8 mouse cellular contexts compared by ENCODE assay signal in the genomic region with DNA sequence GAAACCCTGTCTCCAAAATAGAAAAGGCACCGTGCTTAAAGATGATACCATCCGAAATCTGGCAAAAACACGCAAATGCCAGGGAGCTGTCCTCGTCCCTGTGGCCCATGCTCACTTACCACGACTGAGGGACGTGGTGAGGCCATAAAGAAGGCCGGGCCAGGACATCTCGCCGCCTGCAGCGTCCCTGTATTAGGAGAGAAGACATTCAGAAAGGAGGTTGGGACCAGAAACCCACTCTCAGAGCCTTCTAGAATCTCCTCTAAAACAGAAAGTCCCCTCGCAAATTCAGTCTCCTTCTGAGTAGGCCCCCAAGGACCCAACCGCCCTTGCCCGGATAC. TPM values are rescaled to one million over a fixed set of nuclear protein-coding genes. Genes with fewer than 3 reads are reported as not detected.
DNase-seq lines count a peak whose midpoint lies in the region; ATAC-seq and TF ChIP-seq lines count a peak whose summit lies in the region.

No protein-coding gene starts in this region.

- intact Hi-C loops in heart, postnatal 10 days (cut with DNase I), result no loop called here

- no peak for DNase-seq in heart, postnatal 10 days
- DNase-seq in ES-E14 (ENCODE audit: low read depth, low spot score), result no peak
- DNase-seq in liver, postnatal 0 days, result no peak
- DNase-seq in T-cell, adult 2 months (ENCODE audit: low spot score), result no peak
- DNase-seq in spleen, postnatal 36 days (ENCODE audit: low spot score in 2 of 2), result no peak
- DNase-seq in left cerebral cortex, adult 8-10 months (ENCODE audit: low spot score in 2 of 2), result no peak

- H3K27ac ChIP-seq in heart, embryonic 13.5 days (replicated peaks), result peak overlapping the region; percentile 72
- H3K27ac ChIP-seq in ES-E14 (ENCODE audit: insufficient read depth, low read depth, low read length, poor library complexity, severe bottlenecking), result peak overlapping the region; percentile 35; the same call in 1 of the 2 replicates
- no peak overlapping the region; the same call in 1 of the 2 replicates for H3K27ac ChIP-seq in forebrain, embryonic 16.5 days (ENCODE audit: low read length)
- peak overlapping the region; percentile 87 for H3K27ac ChIP-seq in liver, postnatal 0 days (ENCODE audit: low read depth)

- TF ChIP-seq EP300 in liver, postnatal 0 days (IDR thresholded peaks at IDR 0.05; ENCODE audit: low read depth), result no peak

- peak overlapping the region; percentile 87 for H3K4me2 ChIP-seq in heart, embryonic 13.5 days
- peak overlapping the region; percentile 72 for H3K4me2 ChIP-seq in forebrain, embryonic 16.5 days (ENCODE audit: low read length)
- peak overlapping the region; percentile 89 for H3K4me2 ChIP-seq in liver, postnatal 0 days (ENCODE audit: low read depth, low read length)

- peaks cover 65% of the 10 kb centered on the region for H3K36me3 ChIP-seq in heart, embryonic 13.5 days
- peaks cover 26% of the 10 kb centered on the region for H3K36me3 ChIP-seq in ES-E14 (ENCODE audit: control insufficient read depth, insufficient read depth, low read length, poor library complexity, severe bottlenecking)
- 0 out of 2 replicates have a peak, but pooled peaks cover 3% of the 10 kb centered on the region for H3K36me3 ChIP-seq in forebrain, embryonic 16.5 days (ENCODE audit: control insufficient read depth, insufficient read depth)
- H3K36me3 ChIP-seq in liver, postnatal 0 days (replicated peaks; ENCODE audit: insufficient read depth, low read length), result peaks cover 7% of the 10 kb centered on the region

- no peaks in the 10 kb centered on the region for H3K27me3 ChIP-seq in heart, embryonic 13.5 days (replicated peaks)
- no peaks in the 10 kb centered on the region for H3K27me3 ChIP-seq in forebrain, embryonic 16.5 days (replicated peaks; ENCODE audit: control insufficient read depth, insufficient read depth, low read length)
- no peaks in the 10 kb centered on the region for H3K27me3 ChIP-seq in liver, postnatal 0 days (ENCODE audit: insufficient read depth, low read length)

- peak overlapping the region; percentile 70 for H3K4me3 ChIP-seq in heart, embryonic 13.5 days
- H3K4me3 ChIP-seq in ES-E14 (ENCODE audit: insufficient read depth in 1 of 2, low read depth in 1 of 2, low read length in 2 of 2, poor library complexity in 1 of 2, severe bottlenecking in 1 of 2), result peak overlapping the region; percentile 83 to 95
- peak overlapping the region; percentile 59 for H3K4me3 ChIP-seq in forebrain, embryonic 16.5 days (replicated peaks; ENCODE audit: low read length)
- H3K4me3 ChIP-seq in liver, postnatal 0 days (ENCODE audit: low read depth, low read length), result peak overlapping the region; percentile 72

- ATAC-seq in heart, embryonic 13.5 days (ENCODE audit: extremely low read depth, insufficient number of reproducible peaks, low FRiP score, low TSS enrichment), result no peak
- peak; percentile 9 for ATAC-seq in forebrain, embryonic 16.5 days
- peak; percentile 16 for ATAC-seq in liver, postnatal 0 days

- H3K4me1 ChIP-seq in heart, embryonic 13.5 days, result peaks cover 16% of the 10 kb centered on the region
- peaks cover 6 to 8% of the 10 kb centered on the region in 2 experiments; a peak in 2 of 4 replicates for H3K4me1 ChIP-seq in ES-E14 (ENCODE audit: control insufficient read depth in 2 of 2, insufficient read depth in 2 of 2, low read length in 2 of 2, poor library complexity in 1 of 2)
- peaks cover 14% of the 10 kb centered on the region for H3K4me1 ChIP-seq in forebrain, embryonic 16.5 days (replicated peaks; ENCODE audit: control insufficient read depth, insufficient read depth, low read length)
- H3K4me1 ChIP-seq in liver, postnatal 0 days (ENCODE audit: insufficient read depth), result peaks cover 16% of the 10 kb centered on the region

- no peak for TF ChIP-seq CTCF in liver, postnatal 0 days (IDR thresholded peaks at IDR 0.05; ENCODE audit: low read depth)

- in situ Hi-C loops in ES-E14 (cut with MboI; ENCODE audit: low sequenced_read_pairs in 2 of 2, unreplicated experiment in 2 of 2), result no loop called here

- 1% methylated on average over 13 of the region's 13 CpGs for WGBS in heart, embryonic 13.5 days
- WGBS in forebrain, embryonic 16.5 days, result under 1% methylated on average over 13 of the region's 13 CpGs
- under 1% methylated on average over 11 of the region's 13 CpGs for WGBS in liver, postnatal 0 days (ENCODE audit: insufficient replicate concordance)

- H3K9me3 ChIP-seq in heart, embryonic 13.5 days, result no peaks in the 10 kb centered on the region
- H3K9me3 ChIP-seq in ES-E14 (ENCODE audit: control insufficient read depth, insufficient read depth, low read depth, low read length), result no peaks in the 10 kb centered on the region
- no peaks in the 10 kb centered on the region for H3K9me3 ChIP-seq in forebrain, embryonic 16.5 days (ENCODE audit: control insufficient read depth, low read length)
- H3K9me3 ChIP-seq in liver, postnatal 0 days (ENCODE audit: low read length), result no peaks in the 10 kb centered on the region

- H3K9ac ChIP-seq in heart, embryonic 13.5 days, result peak overlapping the region; percentile 93
- H3K9ac ChIP-seq in ES-E14 (ENCODE audit: insufficient read depth, low read depth, low read length, poor library complexity, severe bottlenecking), result peak overlapping the region; percentile 79
- H3K9ac ChIP-seq in forebrain, embryonic 16.5 days (replicated peaks; ENCODE audit: low read depth, low read length), result peak overlapping the region; percentile 54
- peak overlapping the region; percentile 90 for H3K9ac ChIP-seq in liver, postnatal 0 days (replicated peaks)

TF ChIP-seq in ES-E14, 5 proteins besides CTCF, POLR2A, EP300 and RAD21:
- TF ChIP-seq ZC3H11A (IDR thresholded peaks at IDR 0.05; ENCODE audit: borderline replicate concordance, low read depth, low read length), result no peak
- TF ChIP-seq MAFK (IDR thresholded peaks at IDR 0.05; ENCODE audit: insufficient read depth, low read depth, low read length), result no peak
- TF ChIP-seq HCFC1 (IDR thresholded peaks at IDR 0.05; ENCODE audit: borderline replicate concordance, insufficient read depth, low read length), result no peak
- no peak for TF ChIP-seq ZNF384 (IDR thresholded peaks at IDR 0.05; ENCODE audit: low read depth, low read length)
- no peak for TF ChIP-seq CHD2 (IDR thresholded peaks at IDR 0.05; ENCODE audit: low read depth, low read length)

RNA-seq across cellular contexts. Expression of a gene that starts 0.3 kb away (rescaled TPM):
- 108 and 117 TPM in 2 replicates for polyA plus RNA-seq in heart, embryonic 13.5 days (2015; fragmentation: Nextera tagmentation; extraction: Ambion mirVana)
- total RNA-seq in heart, postnatal 10 days (2021), result 10 to 100 TPM; 53.0 to 54.4 TPM
- total RNA-seq in ES-E14 (2012; rRNA removed), result 102 and 105 TPM in 2 replicates
- 105 and 111 TPM in 2 replicates for polyA plus RNA-seq in forebrain, embryonic 16.5 days (2015; fragmentation: Nextera tagmentation; extraction: Ambion mirVana)
- 77.2 and 83.9 TPM in 2 replicates for polyA plus RNA-seq in liver, postnatal 0 days (2015; fragmentation: Nextera tagmentation; extraction: Ambion mirVana)
- total RNA-seq in left cerebral cortex, adult 8-10 months (2022), result 10 to 100 TPM; 54.2 to 65.8 (median 60.4) TPM

RNA-seq across cellular contexts. Expression of a gene that starts 0.5 kb away (rescaled TPM):
- polyA plus RNA-seq in heart, embryonic 13.5 days (2015; fragmentation: Nextera tagmentation; extraction: Ambion mirVana), result 20.2 and 20.4 TPM in 2 replicates
- 10 to 100 TPM; 15.6 to 16.4 TPM for total RNA-seq in heart, postnatal 10 days (2021)
- 25.2 and 27.9 TPM in 2 replicates for total RNA-seq in ES-E14 (2012; rRNA removed)
- polyA plus RNA-seq in forebrain, embryonic 16.5 days (2015; fragmentation: Nextera tagmentation; extraction: Ambion mirVana), result 16.9 and 17.2 TPM in 2 replicates
- polyA plus RNA-seq in liver, postnatal 0 days (2015; fragmentation: Nextera tagmentation; extraction: Ambion mirVana), result 7.9 and 8.5 TPM in 2 replicates
- 10 to 100 TPM; 11.5 to 15.7 (median 13.9) TPM for total RNA-seq in left cerebral cortex, adult 8-10 months (2022)

RNA-seq across cellular contexts. Expression of a gene that starts 14.6 kb away (rescaled TPM):
- polyA plus RNA-seq in heart, embryonic 13.5 days (2015; fragmentation: Nextera tagmentation; extraction: Ambion mirVana), result not detected in 2 replicates
- not detected for total RNA-seq in heart, postnatal 10 days (2021)
- not detected in 2 replicates for total RNA-seq in ES-E14 (2012; rRNA removed)
- polyA plus RNA-seq in forebrain, embryonic 16.5 days (2015; fragmentation: Nextera tagmentation; extraction: Ambion mirVana), result not detected in 2 replicates
- polyA plus RNA-seq in liver, postnatal 0 days (2015; fragmentation: Nextera tagmentation; extraction: Ambion mirVana), result not detected in 2 replicates
- 1 to 10 TPM; 1.7 to 2.8 (median 2.4) TPM for total RNA-seq in left cerebral cortex, adult 8-10 months (2022)

RNA-seq across cellular contexts. Expression of a gene that starts 24.7 kb away (rescaled TPM):
- polyA plus RNA-seq in heart, embryonic 13.5 days (2015; fragmentation: Nextera tagmentation; extraction: Ambion mirVana), result 10.6 and 11.4 TPM in 2 replicates
- total RNA-seq in heart, postnatal 10 days (2021), result 1 to 10 TPM; 1.4 to 1.9 TPM
- total RNA-seq in ES-E14 (2012; rRNA removed), result 5.9 and 6.6 TPM in 2 replicates
- 3.3 and 4.2 TPM in 2 replicates for polyA plus RNA-seq in forebrain, embryonic 16.5 days (2015; fragmentation: Nextera tagmentation; extraction: Ambion mirVana)
- 0.90 and 1.0 TPM in 2 replicates for polyA plus RNA-seq in liver, postnatal 0 days (2015; fragmentation: Nextera tagmentation; extraction: Ambion mirVana)
- total RNA-seq in left cerebral cortex, adult 8-10 months (2022), result 1 to 10 TPM; 1.8 to 4.3 (median 2.8) TPM

RNA-seq across cellular contexts. Expression of a gene that starts 25.2 kb away (rescaled TPM):
- 48.9 and 51.5 TPM in 2 replicates for polyA plus RNA-seq in heart, embryonic 13.5 days (2015; fragmentation: Nextera tagmentation; extraction: Ambion mirVana)
- 10 to 100 TPM; 70.7 to 76.3 TPM for total RNA-seq in heart, postnatal 10 days (2021)
- total RNA-seq in ES-E14 (2012; rRNA removed), result 11.7 and 14.8 TPM in 2 replicates
- polyA plus RNA-seq in forebrain, embryonic 16.5 days (2015; fragmentation: Nextera tagmentation; extraction: Ambion mirVana), result 107 and 122 TPM in 2 replicates
- 20.5 and 22.7 TPM in 2 replicates for polyA plus RNA-seq in liver, postnatal 0 days (2015; fragmentation: Nextera tagmentation; extraction: Ambion mirVana)
- total RNA-seq in left cerebral cortex, adult 8-10 months (2022), result 100 to 1,000 TPM; 132 to 145 (median 141) TPM
